Mouse (Mus musculus) liver, postnatal 0 days (tissue): ENCODE results near the gene Snx20.

Experiments used
- CTCF ChIP-seq: sonication (generic); IDR thresholded peaks from 2 replicates; pipeline ENCODE4 v1.5.1; 2016; ENCODE audit warnings: antibody characterized with exemption, low read depth
- EP300 ChIP-seq: IDR thresholded peaks from 2 replicates; pipeline ENCODE4 v1.6.1; 2016; ENCODE audit warnings: antibody characterized with exemption, low read depth, mild to moderate bottlenecking

GRCm38 (mm10) chr8:88628001-88628774, 7.7 kb downstream of the Snx20 start:
- no peak for TF ChIP-seq CTCF
- no peak for TF ChIP-seq EP300
